Mouse (Mus musculus) layer of hippocampus, postnatal 25 days (tissue): ENCODE data around the gene Kcnh1. TPM values are rescaled to one million over a fixed set of nuclear protein-coding genes. Genes with fewer than 3 reads are reported as not detected.

Source experiments
- DNase-seq, 2 experiments: peaks; one replicate each; pipeline ENCODE4 v3.0.0; 2022; ENCODE audit warnings: mixed read lengths in 2 of 2, low spot score in 1 of 2; ENCODE audit errors: extremely low spot score in 1 of 2
- total RNA-seq, 2 experiments: library from RNA; stranded (reverse); gene quantifications; 2 replicates each; pipeline ENCODE4 v1.2.3; 2021

Kcnh1 gene
- total RNA-seq, 2 experiments from 2014 or later: 33.3 to 35.7 TPM

DNA sequence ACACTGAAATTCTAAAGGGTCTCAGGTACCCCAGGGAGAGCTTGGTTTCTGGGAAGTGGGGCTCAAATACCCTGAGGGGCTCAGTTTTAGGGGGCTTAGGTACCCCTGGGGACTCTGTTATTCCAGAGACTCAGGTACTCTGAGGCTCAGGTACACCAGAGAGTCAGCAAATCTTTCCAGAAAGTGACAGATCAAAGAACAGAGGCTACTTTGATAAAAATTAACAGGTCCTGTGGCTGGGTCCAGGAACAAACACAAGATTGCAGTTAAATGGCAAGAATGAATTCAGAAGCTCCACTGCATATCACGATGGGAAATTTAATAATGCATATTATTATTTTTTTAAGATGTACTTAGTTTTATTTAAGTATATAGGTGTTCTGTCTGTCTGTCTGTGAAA lies 368.8 kb downstream of the Kcnh1 start:
- no peak for DNase-seq

Other genes with a start within 250 kb of the Kcnh1 start
- under 1 TPM; 0.28 to 0.34 TPM for gene Rd3, start 213.4 kb upstream of the Kcnh1 start, total RNA-seq
- 1 to 10 TPM; 2.6 to 4.9 TPM for gene Traf5, start 98.2 kb upstream of the Kcnh1 start, total RNA-seq
- 10 to 100 TPM; 36.4 to 51.1 TPM for gene Rcor3, start 52.7 kb upstream of the Kcnh1 start, total RNA-seq